Mouse (Mus musculus) heart, postnatal 10 days (tissue): ENCODE data around the gene Smndc1. TPM values are rescaled to one million over a fixed set of nuclear protein-coding genes. Genes with fewer than 3 reads are reported as not detected.
"Not testable (repeated sequence)": the region's sequence is repeated elsewhere in the genome, so short reads cannot be mapped to it uniquely, and the experiment has no call there.

Experiments
- DNase-seq, 2 experiments: peaks; one replicate each; pipeline ENCODE4 v3.0.0; 2021
- intact Hi-C: fragments of 180-260 bp; cut with DNase I; formaldehyde crosslinking; loops from one replicate; pipeline ENCODE4 v1.15.1; 2025
- total RNA-seq, 2 experiments: library from RNA; stranded (reverse); gene quantifications; 2 replicates each; pipeline ENCODE4 v1.2.3; 2021

Gene Smndc1
- total RNA-seq, 2 experiments from 2014 or later: 37.3 to 39.5 TPM

GRCm38 (mm10) chr19:53413617-53414380 lies 23.4 kb upstream of the Smndc1 start:
- DNase-seq: no peak
- intact Hi-C loops: no loop called here

- intact Hi-C loops: no loop called here
- DNase-seq: no peak
Observed at GRCm38 (mm10) chr19:53412149-53412848, 21.9 kb upstream of the Smndc1 start.

- intact Hi-C loops: no loop called here
- DNase-seq: no peak
Observed at GRCm38 (mm10) chr19:53409663-53410307, 19.4 kb upstream of the Smndc1 start.

- no peak for DNase-seq
- intact Hi-C loops: no loop called here
Observed at GRCm38 (mm10) chr19:53408398-53408797, 18.0 kb upstream of the Smndc1 start.

DNA sequence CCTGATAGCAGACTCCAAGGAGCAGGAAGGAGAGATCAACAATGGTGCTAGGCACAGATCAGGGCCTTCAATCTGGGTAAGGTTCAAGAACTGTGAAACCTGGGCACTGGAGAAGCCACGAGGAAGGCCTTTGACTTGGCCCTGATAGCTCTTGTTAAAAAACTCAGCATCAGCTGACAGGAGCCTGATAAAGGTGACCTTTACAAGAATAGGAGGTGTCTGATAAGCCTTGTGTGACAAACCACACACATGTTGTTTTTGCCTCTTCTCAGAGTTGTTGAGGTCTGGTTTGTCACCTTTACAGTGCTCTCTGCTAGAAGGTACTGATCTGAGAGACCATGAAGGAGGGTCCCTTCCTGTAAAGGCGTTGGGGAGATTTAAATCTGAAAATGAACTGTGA lies 17.0 kb upstream of the Smndc1 start:
- no peak for DNase-seq
- intact Hi-C loops: no loop called here

DNA sequence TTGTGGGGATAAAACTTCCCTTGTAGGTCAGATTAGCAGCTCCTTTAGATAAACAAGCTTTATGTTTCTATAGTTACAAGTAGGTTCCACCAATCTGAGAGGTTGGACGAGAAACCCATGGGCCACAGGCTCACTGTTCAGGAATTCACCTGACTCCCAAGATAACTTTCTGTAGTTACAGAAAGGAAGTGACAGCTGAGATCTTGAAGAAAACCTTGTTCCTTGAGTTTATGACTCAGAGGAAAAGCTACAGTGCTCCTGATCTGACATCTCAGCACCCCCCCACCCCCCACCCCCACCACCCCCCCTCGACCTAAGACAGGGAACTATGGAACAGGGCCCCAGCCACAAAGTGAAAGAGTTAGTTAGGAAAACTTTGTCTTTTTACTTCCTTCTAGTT lies 15.4 kb upstream of the Smndc1 start:
- no peak for DNase-seq
- intact Hi-C loops: no loop called here

GRCm38 (mm10) chr19:53404837-53405356 lies 14.5 kb upstream of the Smndc1 start:
- intact Hi-C loops: no loop called here
- DNase-seq: no peak

DNA sequence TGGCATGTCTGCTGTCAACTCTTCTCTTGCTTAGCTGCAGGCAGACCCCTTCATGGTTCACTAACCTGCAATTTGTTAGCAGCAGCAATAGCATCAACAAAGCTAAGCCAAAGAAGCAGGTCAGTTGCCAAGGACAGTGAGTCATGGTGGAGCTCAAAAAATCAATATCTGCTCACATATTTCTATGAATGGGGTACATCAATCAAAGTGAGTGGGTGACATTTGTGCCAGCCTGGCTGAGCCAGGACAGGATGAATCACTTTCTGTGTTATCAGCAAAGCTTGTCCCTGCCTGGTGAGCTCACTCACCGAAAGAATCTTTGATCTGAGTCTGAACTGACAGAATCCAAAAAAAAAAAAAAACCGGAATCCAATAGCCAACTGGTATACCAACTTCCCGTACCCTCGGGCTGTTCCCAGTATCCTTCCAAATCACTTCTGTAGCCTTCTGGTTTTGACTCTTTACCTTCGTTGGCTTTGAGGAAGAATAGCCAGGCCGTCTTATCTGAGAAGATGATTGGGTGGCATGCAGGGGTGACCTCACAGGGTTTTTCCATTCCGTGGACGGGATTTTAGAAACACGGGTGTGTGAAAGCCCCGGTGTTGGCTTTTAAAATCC lies 13.9 kb upstream of the Smndc1 start:
- intact Hi-C loops: no loop called here
- no peak for DNase-seq

DNA sequence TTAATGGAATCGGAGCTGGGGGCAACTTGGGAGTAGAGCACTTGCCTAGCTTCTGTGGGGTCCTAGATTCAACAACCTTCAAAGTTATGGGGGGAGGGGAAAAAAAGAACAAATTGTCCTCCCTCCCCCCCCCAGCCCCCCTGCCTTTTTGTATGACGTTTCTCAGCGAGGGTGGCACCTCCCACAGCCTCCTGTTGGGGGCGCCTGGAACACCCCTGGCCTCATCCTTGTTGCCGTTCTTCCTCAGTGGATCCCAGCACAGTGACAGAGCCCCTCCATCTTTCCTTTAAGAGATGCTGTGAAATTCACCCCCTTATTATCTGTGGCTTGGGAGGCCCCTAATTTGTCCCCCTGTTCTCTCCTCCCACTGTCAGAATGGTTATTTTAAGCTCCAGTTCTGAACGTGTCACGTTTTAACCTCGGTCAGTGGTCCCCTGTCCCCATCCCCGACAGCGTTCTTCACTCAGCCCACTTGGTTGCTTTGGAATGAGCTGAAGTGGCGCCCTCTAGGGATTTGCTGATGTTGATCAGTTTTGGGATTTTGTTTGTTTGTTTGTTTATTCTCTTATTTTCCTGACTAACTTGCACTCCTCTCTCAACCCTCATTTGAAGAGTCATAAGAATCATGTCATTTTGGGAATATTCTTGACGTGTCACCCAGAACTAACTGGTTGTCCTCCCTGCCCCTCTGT lies 12.5 kb upstream of the Smndc1 start:
- intact Hi-C loops: no loop called here
- DNase-seq: no peak

- no peak for DNase-seq
- intact Hi-C loops: no loop called here
Observed at GRCm38 (mm10) chr19:53400332-53401110, 10.1 kb upstream of the Smndc1 start.

- intact Hi-C loops: no loop called here
- no peak for DNase-seq
Observed at GRCm38 (mm10) chr19:53399213-53399612, 8.8 kb upstream of the Smndc1 start.

GRCm38 (mm10) chr19:53397451-53398233 lies 7.3 kb upstream of the Smndc1 start:
- no peak for DNase-seq
- intact Hi-C loops: no loop called here

DNA sequence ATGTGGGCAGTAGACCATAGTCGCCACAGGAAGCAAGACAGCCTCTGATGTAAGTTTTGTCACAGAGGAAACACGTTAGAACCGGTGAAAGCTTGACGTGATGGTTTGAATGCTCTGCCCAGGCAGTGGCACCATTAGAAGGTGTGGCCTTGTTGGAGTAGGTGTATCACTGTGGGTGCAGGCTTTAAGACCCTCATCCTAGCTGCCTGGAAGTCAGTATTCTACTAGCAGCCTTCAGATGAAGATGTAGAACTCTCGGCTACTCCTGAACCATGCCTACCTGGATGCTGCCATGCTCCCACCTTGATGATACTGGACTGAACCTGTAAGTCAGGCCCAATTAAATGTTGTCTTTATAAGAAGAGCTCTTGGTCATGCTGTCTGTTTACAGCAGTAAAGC lies 5.4 kb upstream of the Smndc1 start:
- intact Hi-C loops: loop anchor here (1.0 to 2.0 kb wide), 2 partner anchors 183 to 243 kb away; no protein-coding TSS in a partner anchor
- not testable (repeated sequence) for DNase-seq

- not testable (repeated sequence) for DNase-seq
- intact Hi-C loops: loop anchor here (1.0 to 5.0 kb wide), 3 partner anchors 137 to 244 kb away; no protein-coding TSS in a partner anchor
Observed at GRCm38 (mm10) chr19:53394956-53395355, 4.6 kb upstream of the Smndc1 start.

- intact Hi-C loops: loop anchor here (2.0 to 5.0 kb wide), 2 partner anchors 138 to 244 kb away; no protein-coding TSS in a partner anchor
- DNase-seq: peak; percentile 49 to 78
Observed at GRCm38 (mm10) chr19:53394552-53394951, 4.2 kb upstream of the Smndc1 start.

DNA sequence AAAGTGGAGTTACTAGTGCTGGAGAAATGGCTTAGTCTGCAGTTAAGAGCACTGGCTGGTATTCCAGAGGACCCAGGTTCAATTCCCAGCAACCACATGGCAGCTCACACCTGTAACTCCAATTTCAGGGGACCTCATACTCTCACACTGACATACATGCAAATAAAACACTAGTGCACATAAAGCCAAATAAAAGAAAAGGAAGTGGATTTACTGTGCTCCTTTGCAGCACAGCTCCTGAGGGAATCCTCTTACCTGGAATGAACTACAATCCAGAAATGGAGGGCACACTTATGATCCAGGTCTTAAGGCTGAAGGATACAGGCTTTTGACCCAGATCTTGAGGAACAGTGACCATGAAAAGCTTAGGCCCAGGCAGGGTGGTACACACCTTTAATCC lies 3.3 kb upstream of the Smndc1 start:
- intact Hi-C loops: loop anchor here (2.0 to 5.0 kb wide), 2 partner anchors 139 to 245 kb away; no protein-coding TSS in a partner anchor
- DNase-seq: no peak

GRCm38 (mm10) chr19:53392781-53393343 lies 2.5 kb upstream of the Smndc1 start:
- DNase-seq: no peak
- intact Hi-C loops: loop anchor here (5.0 kb wide), 1 partner anchor 139 kb away; no protein-coding TSS in a partner anchor

DNA sequence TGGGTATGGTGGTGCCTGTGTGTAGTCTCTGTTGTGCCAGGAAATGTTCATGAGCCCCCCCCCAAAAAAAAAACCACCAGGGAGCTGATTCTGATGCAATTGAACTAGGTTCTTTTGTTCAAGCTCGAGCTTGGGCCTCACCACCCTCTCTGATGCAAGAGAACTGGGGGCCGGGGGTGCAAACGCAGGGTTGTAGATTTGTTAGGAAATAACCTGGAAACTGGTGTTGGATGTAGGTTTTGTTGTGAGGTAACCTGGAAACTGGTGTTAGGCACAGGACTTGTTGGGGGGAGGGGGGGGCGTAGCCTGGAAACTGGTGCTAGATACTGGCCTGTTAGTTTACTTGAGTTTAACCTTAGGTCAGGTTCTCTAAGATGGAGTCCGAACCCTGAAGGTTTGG lies 1.4 kb upstream of the Smndc1 start:
- intact Hi-C loops: loop anchor here (5.0 kb wide), 1 partner anchor 141 kb away; no protein-coding TSS in a partner anchor
- no peak for DNase-seq
